Mouse (Mus musculus) B cell, adult 2 months (primary cell): Measurements from ENCODE around the gene Elavl4.

Experiments
- DNase-seq, 2 experiments: peaks; one replicate each; pipeline ENCODE4 v3.0.0; 2022

Elavl4 gene

DNA sequence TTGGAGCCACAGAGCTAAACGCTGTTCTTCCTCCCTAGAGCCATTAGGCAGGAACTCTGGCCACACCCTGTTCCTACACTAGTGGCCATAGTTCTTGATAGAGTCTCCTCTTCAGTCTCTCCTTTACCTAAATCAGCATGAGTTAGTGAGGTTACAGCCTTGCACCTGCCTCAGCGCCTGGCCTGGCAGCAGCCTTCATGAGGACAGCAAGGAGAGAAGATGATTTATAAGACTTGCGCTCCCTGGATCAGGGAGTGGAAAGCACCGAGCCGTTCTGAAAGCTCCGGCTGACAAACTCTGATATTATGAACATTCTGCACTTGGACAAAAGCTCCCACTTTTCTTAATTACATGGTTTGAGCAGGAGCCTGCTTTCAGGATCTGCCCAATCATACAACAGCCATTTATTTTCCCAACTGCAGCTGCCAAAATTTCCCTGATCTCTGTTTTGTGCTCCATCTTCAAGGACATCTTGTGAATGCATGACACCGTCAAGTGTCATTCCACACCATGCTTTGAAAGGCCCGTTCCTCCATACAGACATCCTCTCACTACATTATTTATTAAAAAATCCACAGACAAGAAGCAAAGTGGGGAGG lies 87.3 kb downstream of the Elavl4 start:
- no peak for DNase-seq

DNA sequence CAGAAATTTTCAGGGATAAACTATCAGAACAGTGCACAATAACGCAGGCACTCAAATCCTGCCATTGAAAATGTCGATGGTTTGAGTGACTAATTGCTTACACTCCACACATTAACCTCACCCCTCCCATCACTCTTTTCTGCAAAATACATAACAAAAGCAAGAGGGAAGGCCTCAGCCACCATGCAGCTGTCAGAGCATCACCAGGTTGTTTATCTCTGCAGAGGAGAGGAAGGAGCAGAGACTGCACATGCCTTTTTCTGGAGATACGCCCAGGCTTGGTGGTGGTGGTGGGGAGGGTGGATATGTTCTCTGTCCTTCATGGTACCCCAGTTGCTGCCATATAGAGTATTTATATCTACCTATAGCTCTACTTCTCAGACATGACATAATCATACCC lies 94.3 kb downstream of the Elavl4 start:
- DNase-seq = no peak

DNA sequence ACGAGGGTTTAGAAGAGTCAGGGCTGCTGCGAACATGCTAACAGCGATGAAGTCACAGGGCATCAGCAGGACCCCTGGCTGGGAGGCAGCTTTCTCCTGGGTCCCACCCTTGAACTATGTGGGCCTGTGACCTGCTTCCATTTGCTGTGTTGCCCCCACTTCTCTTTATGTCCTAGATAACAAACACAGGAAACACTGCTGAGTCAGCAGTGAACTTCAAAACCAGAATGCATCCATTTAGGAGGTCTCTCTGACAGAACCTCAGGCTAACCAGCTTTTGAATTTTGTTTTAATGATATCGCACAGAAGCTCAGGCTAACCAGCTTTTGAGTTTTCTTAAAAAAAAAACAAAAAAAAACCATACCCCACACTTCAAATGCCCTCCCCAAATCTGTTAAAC lies 96.1 kb downstream of the Elavl4 start:
- DNase-seq = no peak

DNA sequence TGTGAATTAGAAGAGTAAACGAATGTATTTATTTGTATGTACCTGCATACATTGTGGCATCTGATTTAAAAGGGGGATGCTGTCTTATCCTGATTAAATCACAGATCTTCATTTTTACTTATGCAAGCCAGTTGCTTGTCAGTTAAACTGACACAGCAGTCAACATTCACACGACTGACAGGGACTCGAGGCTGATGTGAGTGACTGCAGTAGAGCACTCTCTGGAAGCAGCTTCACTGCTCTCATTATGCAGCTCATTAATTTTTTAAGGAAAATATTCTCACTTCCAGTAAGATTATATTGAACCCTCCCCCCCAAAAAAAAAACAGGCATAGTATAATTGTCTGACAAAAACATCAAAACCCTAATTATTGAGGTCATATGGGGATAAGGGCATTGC lies 101.7 kb downstream of the Elavl4 start:
- no peak for DNase-seq

DNA sequence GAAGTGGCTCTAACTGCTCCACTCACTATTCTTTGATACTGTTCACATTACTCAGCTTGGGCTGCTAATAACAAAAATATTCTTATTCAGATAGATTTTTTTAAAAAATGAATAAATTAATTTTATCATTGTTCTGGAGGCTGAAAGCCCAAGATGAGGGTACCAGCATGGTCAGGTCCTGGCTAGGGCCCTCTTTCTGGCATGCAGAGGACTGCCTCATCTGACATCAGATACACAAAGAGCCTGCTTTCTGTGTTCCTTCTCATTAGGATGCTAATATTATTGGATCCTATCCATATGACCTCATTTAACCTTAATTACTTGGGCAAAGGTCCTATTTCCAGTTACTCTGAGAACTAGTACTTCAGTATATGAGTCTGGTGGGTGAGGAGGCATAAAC lies 108.8 kb downstream of the Elavl4 start:
- DNase-seq = no peak

DNA sequence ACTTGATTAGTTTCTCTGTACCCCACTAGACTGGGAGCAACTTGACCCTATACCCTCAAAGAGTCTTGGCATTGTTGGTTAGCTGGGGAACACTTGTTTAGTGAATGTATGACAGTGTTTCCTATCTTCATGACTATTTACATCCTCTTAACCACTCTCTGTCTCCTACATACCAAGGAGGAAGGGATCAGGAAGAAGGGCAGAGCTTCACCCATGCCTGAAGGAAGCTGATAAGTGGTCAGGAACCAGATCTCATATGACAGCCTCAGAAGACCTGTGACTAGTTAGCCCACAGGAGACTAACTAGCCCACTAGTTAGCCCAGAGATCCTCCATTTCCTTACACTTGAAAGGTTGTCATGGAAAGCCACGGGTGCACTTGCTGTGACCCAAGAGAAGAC lies 117.2 kb downstream of the Elavl4 start:
- DNase-seq = no peak

DNA sequence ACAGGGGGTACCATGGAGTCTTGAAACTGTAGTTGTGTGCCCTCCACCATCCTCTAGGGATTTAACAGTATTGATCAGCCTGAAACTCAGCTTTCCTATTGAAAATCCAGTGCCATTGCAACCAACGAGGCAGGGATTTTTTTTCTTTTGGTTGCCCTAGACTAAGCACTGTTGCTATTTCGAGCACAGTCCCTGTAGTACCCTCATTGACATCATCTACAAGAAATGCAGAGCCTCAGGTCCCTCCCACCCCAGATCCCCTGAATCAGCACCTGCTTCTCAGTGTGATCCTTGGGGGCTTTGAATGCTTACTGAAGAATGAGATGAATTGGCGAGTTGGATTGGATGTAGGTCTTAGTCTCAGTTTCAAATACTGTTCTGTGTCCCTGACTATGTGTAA lies 119.4 kb downstream of the Elavl4 start:
- DNase-seq = no peak

DNA sequence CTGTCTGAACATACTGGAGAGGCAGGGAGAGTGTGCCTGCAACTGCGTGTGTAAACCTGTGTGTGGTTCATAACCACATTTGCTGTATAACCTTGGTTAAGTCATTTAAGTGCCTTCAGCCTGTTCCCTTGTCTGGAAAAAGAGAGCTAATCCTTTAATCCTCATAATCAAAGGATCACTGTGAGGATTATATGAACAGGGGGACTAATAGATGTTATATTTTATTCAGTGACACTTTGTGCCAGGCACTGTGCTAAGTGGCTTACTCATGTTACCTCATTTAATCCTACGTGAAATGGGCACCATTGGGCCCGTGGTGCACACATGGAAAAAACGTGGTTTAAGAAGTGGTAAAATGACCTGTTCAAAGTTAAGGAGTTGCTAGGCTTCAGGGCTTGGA lies 119.9 kb downstream of the Elavl4 start:
- DNase-seq = no peak

DNA sequence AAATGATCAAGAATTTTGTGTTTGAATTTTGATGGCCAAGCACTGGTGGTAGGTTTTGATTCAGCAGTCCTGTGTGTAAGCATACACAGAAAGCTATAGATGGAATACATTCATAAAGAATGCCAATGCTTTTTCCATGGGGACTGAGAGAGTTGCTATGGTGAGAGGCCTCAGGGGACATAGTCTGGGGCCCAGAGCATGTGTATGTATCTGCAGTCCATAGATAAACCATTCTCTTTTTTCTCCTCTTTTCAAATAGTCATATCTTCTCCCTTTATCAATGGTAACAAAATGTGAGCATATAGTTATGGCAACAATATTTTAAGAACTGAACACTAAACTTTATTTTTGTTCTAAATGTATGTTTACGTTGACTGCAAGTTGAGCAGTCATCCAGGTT lies 122.1 kb downstream of the Elavl4 start:
- no peak for DNase-seq

DNA sequence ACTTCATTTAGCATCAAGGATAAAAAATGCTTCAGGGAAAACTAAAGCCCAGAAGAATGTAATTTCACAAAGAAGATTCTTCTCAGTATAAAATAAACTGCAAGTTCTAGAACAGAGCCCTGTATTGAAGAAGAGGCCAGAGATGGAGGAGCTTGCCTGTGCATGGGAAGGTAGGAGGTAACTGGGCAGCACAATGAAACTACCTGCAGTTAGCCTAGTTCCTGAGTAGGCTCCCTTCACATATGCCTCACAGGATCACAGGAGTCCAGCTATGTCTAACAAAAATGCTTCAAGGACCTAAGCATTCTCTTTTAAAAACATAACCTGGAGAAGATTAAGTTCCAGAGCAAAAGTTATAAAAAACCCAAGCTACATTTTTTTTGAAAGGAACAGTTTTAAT lies 122.5 kb downstream of the Elavl4 start:
- DNase-seq = no peak

DNA sequence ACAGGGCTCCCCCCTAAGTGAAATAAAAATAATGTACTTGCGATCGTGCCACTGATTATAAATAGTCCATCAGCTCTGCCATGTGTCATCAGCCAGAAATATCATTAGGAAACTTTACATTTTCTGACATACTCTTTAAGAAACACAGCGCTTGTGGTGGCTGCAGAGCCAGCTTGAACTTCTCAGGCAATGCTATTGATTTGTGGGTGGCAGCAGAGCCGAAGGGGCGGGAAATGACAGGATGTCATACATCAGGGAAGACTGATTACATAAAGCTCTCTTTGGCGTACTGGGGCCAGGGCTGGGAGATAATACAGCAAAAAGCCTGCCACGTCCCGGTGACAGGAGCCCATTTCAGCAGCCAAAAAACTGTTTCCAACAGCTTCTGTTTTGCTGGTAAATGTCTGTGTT lies 124.1 kb downstream of the Elavl4 start:
- no peak for DNase-seq

DNA sequence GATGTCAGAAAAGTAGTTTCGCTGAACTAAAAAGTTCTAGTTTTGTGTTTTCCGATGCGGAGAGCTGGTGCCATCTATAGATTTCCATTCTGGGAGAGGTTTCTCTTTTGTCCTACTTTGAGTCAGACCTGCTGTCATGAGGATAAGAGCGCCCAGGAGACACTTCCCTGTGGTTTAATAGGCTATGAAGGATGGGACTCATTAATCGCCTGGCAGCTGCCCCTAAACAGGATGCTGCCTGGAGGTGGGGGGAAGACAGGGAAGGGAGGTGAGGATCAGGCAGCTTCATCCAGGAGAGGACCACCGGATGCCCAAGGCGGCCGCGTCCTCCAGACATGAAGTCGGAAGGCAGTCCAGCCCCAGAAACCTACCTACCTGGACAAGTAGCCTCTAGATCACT lies 126.2 kb downstream of the Elavl4 start:
- no peak for DNase-seq

DNA sequence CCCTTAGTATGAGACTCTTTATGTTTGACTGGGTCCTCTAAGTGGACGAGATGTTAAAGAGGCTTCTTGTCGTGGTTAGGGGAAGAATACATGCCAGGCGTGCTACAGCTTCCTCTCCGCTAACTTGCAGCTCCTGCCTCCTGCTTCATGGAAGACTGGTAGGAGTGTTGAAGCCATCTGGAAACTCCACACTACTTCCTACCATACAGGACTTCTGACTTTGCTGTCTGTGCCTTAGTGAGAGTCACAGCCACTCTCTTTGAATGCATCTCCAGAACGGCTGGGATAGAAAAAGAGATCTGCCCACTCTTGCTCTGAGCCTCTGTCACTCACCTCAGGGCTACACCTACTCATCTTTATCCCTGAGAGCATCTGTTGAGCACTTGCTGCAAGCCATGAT lies 132.9 kb downstream of the Elavl4 start:
- DNase-seq = no peak

DNA sequence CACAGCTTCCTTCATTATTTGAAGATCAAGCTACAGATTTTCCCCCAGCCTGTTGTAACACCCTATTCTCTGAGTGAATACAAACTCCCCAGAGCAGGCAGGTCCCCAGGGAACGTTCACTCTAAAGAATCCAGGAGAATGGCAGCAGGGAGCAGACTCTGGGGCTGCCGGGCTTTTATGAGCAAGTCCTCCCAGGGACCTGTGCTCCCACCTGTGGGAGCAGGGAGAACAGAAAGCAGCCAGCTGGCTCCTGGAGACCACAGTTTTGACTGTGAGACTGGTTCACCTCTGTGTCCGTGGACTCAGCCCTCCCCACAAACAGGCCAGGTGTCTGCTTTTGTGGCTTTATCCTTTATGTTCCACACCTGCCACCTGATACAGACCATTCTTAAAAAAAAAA lies 134.2 kb downstream of the Elavl4 start:
- no peak for DNase-seq

DNA sequence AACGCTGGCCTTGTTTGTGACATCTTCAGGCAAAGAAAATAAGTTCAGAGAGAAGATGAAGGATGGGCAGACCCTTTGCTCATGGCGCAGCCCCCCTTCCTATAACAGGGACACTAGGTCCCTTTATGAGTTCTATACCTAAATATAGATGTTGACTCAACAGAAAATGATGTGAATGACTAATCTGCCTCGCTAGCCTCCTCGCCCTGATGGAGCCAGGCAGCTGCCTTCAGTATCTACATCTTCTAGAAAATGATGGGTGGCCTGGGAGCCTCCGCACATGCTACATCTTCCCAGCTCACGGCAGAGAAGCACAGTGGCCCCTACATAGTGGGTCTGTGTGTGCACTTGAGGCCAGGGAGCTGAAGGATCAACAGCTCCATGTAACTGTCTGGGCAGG lies 137.2 kb downstream of the Elavl4 start:
- no peak for DNase-seq

DNA sequence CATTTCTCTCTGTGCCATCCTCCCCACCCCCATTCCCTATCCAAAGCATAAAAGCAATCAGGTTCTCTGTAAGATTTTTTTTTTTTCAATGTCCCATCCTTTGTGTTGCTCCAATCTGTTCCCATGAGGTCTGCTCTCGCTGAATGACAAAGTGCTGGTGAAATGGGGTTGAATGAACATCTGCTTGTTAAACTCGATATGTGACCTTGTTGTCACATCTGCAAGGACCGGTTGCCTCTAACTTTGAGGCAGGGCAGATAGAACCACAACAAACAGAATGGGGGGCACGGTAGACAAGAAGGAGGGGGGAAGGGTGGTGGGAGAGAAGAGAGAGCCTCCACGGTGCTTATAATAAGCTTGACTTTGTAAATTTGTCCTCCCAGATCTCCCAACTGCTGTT lies 138.0 kb downstream of the Elavl4 start:
- DNase-seq = no peak

DNA sequence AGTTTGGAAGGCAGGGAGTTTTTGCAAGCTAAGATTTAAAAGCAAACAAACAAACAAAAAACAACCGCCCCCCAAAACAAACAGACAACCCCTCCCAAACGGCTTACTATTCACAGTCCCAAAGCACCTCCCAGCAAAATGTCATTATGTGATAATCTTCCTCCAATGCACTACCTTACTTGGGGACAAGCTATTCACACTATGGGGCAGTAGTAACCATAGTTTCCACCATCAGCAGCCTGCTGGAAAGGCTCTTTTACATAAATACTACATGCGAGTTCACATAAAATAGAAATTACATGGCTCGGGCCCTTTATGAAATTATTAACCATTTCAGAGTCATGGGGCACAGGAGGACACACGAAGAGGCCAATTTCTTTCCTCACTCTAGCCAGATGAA lies 141.5 kb downstream of the Elavl4 start:
- DNase-seq = no peak

DNA sequence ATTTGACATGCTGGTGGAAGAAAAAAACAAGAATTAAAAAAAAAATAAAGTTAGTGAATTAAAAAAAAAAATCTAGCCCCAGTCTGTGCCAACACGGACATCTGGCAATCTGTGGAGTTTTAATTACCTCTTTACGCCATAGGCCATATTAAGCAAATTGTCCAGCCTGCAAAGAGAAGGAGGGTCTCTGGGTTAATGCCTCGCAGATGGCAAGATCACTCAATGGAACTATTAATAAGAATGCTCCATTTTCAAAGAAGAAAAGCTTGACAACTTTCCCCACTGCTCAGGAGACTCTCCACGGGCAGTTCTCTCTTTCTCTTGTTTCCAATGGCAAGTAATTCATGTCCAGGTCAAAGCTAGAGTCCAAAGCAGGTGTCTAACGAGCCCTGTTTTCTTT lies 142.1 kb downstream of the Elavl4 start:
- no peak for DNase-seq

DNA sequence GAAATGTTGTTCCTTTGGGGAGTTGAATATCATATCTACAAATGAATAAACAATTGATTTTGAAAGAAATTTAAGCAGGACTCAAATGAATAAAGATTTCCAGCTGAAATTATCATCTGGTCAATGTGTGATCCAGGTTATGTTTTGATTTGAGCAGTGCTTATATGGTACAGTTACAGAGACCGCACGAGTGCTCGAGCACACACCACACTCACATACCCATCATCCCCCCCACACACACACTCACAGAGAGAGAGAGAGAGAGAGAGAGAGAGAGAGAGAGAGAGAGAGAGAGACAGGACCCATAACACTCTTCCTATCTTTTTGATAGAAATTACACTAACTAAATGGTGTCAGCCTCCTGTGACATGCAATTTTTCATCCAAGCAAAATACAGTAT lies 150.0 kb downstream of the Elavl4 start:
- no peak for DNase-seq

DNA sequence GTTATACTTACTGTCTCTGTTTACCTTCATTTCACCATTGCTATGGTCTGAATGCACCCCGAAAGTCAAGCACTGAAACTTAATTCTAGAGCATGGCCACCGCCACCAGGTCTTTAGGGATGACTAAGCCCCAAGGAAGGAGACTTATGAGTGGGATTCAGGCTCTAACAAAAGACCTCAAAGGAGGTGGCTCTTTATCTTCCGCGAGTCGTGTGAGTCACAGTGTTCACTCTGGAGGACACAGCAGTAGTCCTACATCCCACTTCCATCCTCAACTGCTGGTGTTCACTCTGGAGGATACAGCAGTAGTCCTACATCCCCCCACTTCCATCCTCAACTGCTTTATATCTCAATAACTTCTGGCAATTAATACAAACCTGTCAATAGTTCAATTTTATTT lies 151.8 kb downstream of the Elavl4 start:
- DNase-seq = no peak

DNA sequence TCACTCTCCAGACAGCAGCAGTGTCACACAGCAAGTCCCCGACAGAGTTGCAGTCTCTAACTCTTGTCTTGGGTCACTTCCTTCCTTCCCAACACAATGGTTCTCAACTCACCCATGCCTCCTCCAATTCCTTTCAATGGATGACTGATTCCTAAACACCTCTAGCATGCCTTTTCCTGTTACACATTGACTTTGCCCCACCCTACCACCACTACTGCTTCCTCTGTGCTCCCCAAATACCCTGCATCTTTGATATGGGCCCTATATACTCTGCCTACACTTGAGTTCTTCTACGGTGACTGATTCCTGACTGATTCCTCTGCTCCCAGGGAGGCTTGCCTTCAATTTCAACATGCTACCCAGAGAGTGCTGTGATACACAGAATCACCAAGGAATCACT lies 153.1 kb downstream of the Elavl4 start:
- no peak for DNase-seq

DNA sequence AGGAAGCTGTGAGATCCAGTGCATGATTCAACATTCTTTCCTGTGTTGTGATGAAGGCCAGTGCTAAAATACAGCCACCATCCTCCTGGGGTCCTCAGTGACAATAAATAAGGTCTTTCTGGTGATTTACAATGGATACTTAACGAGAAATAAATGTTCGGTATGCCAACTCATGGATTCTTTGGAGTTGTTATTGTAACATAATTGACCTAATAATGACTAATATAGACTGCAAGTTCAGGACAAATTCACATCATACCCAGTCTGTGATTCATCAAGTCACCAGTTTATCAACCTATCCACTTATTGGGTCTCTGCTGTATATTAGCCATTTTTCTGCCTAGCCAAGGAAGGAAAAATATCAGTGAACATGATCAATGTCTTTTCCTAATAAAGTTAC lies 174.4 kb downstream of the Elavl4 start:
- no peak for DNase-seq

DNA sequence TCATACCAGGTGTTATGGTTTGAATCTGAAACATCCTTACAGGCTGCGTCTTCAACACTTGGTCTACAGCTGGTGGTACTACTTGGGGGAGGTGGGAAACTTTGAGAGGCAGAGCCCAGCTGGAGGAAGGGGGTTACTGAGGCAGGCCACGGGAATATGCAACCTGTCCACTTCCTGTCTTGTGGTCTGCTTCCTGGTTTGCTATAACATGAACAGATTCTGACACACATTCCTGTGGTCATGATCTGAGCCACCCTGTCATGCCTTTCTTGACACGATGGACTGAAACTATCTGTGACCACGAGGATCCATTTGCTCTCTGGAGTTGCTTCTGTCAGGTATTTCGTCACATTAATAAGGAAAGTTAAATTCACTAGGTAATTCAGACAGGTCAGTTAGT lies 179.7 kb downstream of the Elavl4 start:
- no peak for DNase-seq

DNA sequence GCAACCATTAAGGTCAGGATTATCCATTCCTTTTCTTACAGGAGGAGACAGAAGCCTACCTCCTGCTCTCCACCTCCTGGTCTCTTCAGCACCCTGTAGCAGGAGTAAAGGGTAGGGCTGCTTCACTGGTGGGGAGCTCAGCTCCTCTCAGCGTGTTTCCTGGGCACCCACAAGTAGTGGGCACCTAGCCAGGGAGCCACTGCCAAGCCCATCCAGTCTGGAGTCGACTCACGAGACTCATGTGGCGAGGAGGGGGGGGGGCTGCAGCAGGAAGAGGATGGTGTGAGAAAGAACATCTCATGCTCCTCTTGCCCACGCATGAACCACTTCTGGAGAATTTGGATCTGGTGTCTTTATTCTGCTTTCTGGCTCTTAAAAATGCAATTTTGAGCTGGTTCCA lies 186.5 kb downstream of the Elavl4 start:
- no peak for DNase-seq

DNA sequence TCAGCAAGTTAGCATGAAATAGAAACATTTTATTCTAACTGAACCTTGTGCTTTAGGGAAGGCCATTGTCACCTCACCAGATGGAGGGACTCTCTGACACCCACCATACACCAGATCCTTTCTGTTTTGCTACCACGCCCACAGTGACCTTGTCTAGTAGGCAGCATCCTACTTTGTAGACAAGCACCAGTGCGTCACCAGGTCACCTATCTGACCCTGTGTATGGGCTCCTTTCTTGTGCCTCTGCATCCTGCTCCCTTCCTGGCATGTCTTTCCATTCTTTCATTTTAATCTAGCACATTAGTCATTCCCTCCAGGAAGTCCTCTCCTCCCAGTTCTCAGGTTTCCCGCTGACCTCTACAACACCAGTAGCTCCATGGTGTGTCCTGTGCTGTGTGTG lies 190.1 kb downstream of the Elavl4 start:
- no peak for DNase-seq
